Mouse (Mus musculus) MEL (cell line): Measurements from ENCODE around the gene Bco1. TPM values are rescaled to one million over a fixed set of nuclear protein-coding genes. Genes with fewer than 3 reads are reported as not detected.

Experiments
- DNase-seq: peaks from one replicate; pipeline ENCODE4 v3.0.0; 2011; ENCODE audit warnings: low read depth, low spot score
- H3K27ac ChIP-seq: 2 replicates; pipeline ENCODE4 v1.5.1; 2012; ENCODE audit warnings: low read depth, mild to moderate bottlenecking, control low read depth, low read length, moderate library complexity; ENCODE audit not compliant: control insufficient read depth
- H3K27me3 ChIP-seq, 2 experiments: fragments of 150-350 bp in 1 of 2; sonication (generic) in 1 of 2; 2 replicates each; pipeline ENCODE4 v1.6.1; 2012; ENCODE audit warnings: low read length in 2 of 2, mild to moderate bottlenecking in 2 of 2, improper control_type of control experiment in 1 of 2, moderate library complexity in 1 of 2; ENCODE audit not compliant: insufficient read depth in 2 of 2, control insufficient read depth in 1 of 2
- H3K36me3 ChIP-seq, 2 experiments: 2 replicates each; pipeline ENCODE4 v1.6.1; 2012 to 2014; ENCODE audit warnings: low read length in 2 of 2, improper control_type of control experiment in 1 of 2, inconsistent platforms in 1 of 2, mild to moderate bottlenecking in 1 of 2; ENCODE audit not compliant: insufficient read depth in 2 of 2, control insufficient read depth in 1 of 2
- H3K4me1 ChIP-seq, 2 experiments: fragments of 150-350 bp in 1 of 2; sonication (generic) in 1 of 2; 2 replicates each; pipeline ENCODE4 v1.6.1; 2012; ENCODE audit warnings: low read length in 2 of 2, improper control_type of control experiment in 1 of 2, mild to moderate bottlenecking in 1 of 2; ENCODE audit not compliant: insufficient read depth in 2 of 2, control insufficient read depth in 1 of 2
- H3K4me3 ChIP-seq, 2 experiments: fragments of 150-350 bp in 1 of 2; sonication (generic) in 1 of 2; 2 replicates each; pipeline ENCODE4 v1.5.1; 2012; ENCODE audit warnings: low read depth in 2 of 2, low read length in 2 of 2, mild to moderate bottlenecking in 2 of 2, moderate library complexity in 2 of 2, control low read depth in 1 of 2, improper control_type of control experiment in 1 of 2; ENCODE audit not compliant: control insufficient read depth in 1 of 2, insufficient read depth in 1 of 2
- H3K79me2 ChIP-seq: 2 replicates; pipeline ENCODE4 v1.6.1; 2012; ENCODE audit warnings: mild to moderate bottlenecking, low read length, moderate library complexity; ENCODE audit not compliant: control insufficient read depth, poor library complexity, insufficient read depth
- H3K9ac ChIP-seq: 2 replicates; pipeline ENCODE4 v1.6.1; 2012; ENCODE audit warnings: low read depth, mild to moderate bottlenecking, control low read depth, low read length, moderate library complexity; ENCODE audit not compliant: control insufficient read depth, poor library complexity, severe bottlenecking
- H3K9me3 ChIP-seq: fragments of 150-350 bp; sonication (generic); replicated peaks from 2 replicates; pipeline ENCODE4 v1.6.1; 2012; ENCODE audit warnings: mild to moderate bottlenecking, low read length, improper control_type of control experiment, moderate library complexity; ENCODE audit not compliant: insufficient read depth
- BHLHE40 ChIP-seq: IDR thresholded peaks from 2 replicates; pipeline ENCODE4 v1.6.1; 2012; ENCODE audit warnings: low read depth, mild to moderate bottlenecking, inconsistent platforms, low read length, improper control_type of control experiment, borderline replicate concordance
- CHD2 ChIP-seq: IDR thresholded peaks from 2 replicates; pipeline ENCODE4 v1.6.1; 2011; ENCODE audit warnings: low read length, improper control_type of control experiment
- CTCF ChIP-seq, 3 experiments: IDR thresholded peaks in 2 of 3; conservative IDR thresholded peaks in 1 of 3; 2 replicates each; pipeline ENCODE4 v1.5.1; 2011 to 2012; ENCODE audit warnings: low read length in 3 of 3, low read depth in 2 of 3, mild to moderate bottlenecking in 2 of 3, improper control_type of control experiment in 1 of 3, inconsistent platforms in 1 of 3, mixed read lengths in 1 of 3, moderate library complexity in 1 of 3; ENCODE audit not compliant: control insufficient read depth in 1 of 3, insufficient read depth in 1 of 3, poor library complexity in 1 of 3, severe bottlenecking in 1 of 3
- EP300 ChIP-seq, 2 experiments: IDR thresholded peaks; 2 replicates each; pipeline ENCODE4 v1.6.1; 2011; ENCODE audit warnings: improper control_type of control experiment in 2 of 2, low read length in 2 of 2, low read depth in 1 of 2, mild to moderate bottlenecking in 1 of 2
- ETS1 ChIP-seq: IDR thresholded peaks from 2 replicates; pipeline ENCODE4 v1.6.1; 2012; ENCODE audit warnings: low read depth, mild to moderate bottlenecking, inconsistent platforms, low read length, improper control_type of control experiment, moderate library complexity
- GATA1 ChIP-seq: IDR thresholded peaks from 2 replicates; pipeline ENCODE4 v1.6.1; 2011; ENCODE audit warnings: low read depth, low read length, improper control_type of control experiment
- JUND ChIP-seq: IDR thresholded peaks from 2 replicates; pipeline ENCODE4 v1.6.1; 2011; ENCODE audit warnings: low read depth, mild to moderate bottlenecking, improper control_type of control experiment, low read length
- MAX ChIP-seq: IDR thresholded peaks from 2 replicates; pipeline ENCODE4 v1.6.1; 2011; ENCODE audit warnings: low read length, improper control_type of control experiment
- MEF2A ChIP-seq: IDR thresholded peaks from 2 replicates; pipeline ENCODE4 v1.6.1; 2014; ENCODE audit warnings: low read depth, mild to moderate bottlenecking, inconsistent platforms, low read length, improper control_type of control experiment; ENCODE audit not compliant: poor library complexity, insufficient replicate concordance, severe bottlenecking; ENCODE audit errors: extremely low read depth
- MXI1 ChIP-seq: IDR thresholded peaks from 2 replicates; pipeline ENCODE4 v1.6.1; 2011; ENCODE audit warnings: mild to moderate bottlenecking, low read depth, low read length, improper control_type of control experiment
- MYB ChIP-seq: IDR thresholded peaks from 2 replicates; pipeline ENCODE4 v1.6.1; 2011; ENCODE audit warnings: mild to moderate bottlenecking, low read depth, low read length, improper control_type of control experiment
- RCOR1 ChIP-seq: IDR thresholded peaks from 2 replicates; pipeline ENCODE4 v1.6.1; 2012; ENCODE audit warnings: low read depth, mild to moderate bottlenecking, inconsistent platforms, low read length, improper control_type of control experiment
- SIN3A ChIP-seq: IDR thresholded peaks from 2 replicates; pipeline ENCODE4 v1.6.1; 2012; ENCODE audit warnings: low read length, improper control_type of control experiment, inconsistent platforms
- SMC3 ChIP-seq: IDR thresholded peaks from 2 replicates; pipeline ENCODE4 v1.6.1; 2011; ENCODE audit warnings: low read depth, low read length, improper control_type of control experiment
- TBP ChIP-seq: IDR thresholded peaks from 2 replicates; pipeline ENCODE4 v1.8.0; 2011; ENCODE audit warnings: low read depth, low read length, improper control_type of control experiment
- TCF12 ChIP-seq: IDR thresholded peaks from 2 replicates; pipeline ENCODE4 v1.6.1; 2014; ENCODE audit warnings: low read depth, mild to moderate bottlenecking, inconsistent platforms, low read length, improper control_type of control experiment, moderate library complexity
- UBTF ChIP-seq: IDR thresholded peaks from 2 replicates; pipeline ENCODE4 v1.6.1; 2012; ENCODE audit warnings: low read depth, mild to moderate bottlenecking, inconsistent platforms, low read length, improper control_type of control experiment, moderate library complexity, borderline replicate concordance; ENCODE audit not compliant: insufficient read depth
- USF2 ChIP-seq, 2 experiments: IDR thresholded peaks; 2 replicates each; pipeline ENCODE4 v1.6.1; 2011 to 2012; ENCODE audit warnings: improper control_type of control experiment in 2 of 2, low read length in 2 of 2, borderline replicate concordance in 1 of 2, inconsistent platforms in 1 of 2, low read depth in 1 of 2, mild to moderate bottlenecking in 1 of 2; ENCODE audit not compliant: insufficient read depth in 1 of 2
- ZKSCAN1 ChIP-seq: IDR thresholded peaks from 2 replicates; pipeline ENCODE4 v1.6.1; 2012; ENCODE audit warnings: low read depth, mild to moderate bottlenecking, inconsistent platforms, low read length, improper control_type of control experiment, moderate library complexity
- ZMIZ1 ChIP-seq: IDR thresholded peaks from 2 replicates; pipeline ENCODE4 v1.6.1; 2012; ENCODE audit warnings: low read depth, mild to moderate bottlenecking, inconsistent platforms, low read length, improper control_type of control experiment, moderate library complexity
- ZNF384 ChIP-seq: IDR thresholded peaks from 2 replicates; pipeline ENCODE4 v1.6.1; 2012; ENCODE audit warnings: low read depth, mild to moderate bottlenecking, inconsistent platforms, low read length, improper control_type of control experiment
- polyA plus RNA-seq, 2 experiments: library from polyadenylated mRNA; stranded (reverse) in 1 of 2; unstranded in 1 of 2; fragments of >175 nt in 1 of 2; fragments of >200 nt in 1 of 2; gene quantifications; 2 replicates each; pipeline versions ENCODE4 v1.2.1 to v1.2.4; 2012; ENCODE audit warnings: low replicate concordance in 2 of 2, low read depth in 1 of 2; ENCODE audit not compliant: insufficient read length in 2 of 2, insufficient read depth in 1 of 2, missing spikeins in 1 of 2
- total RNA-seq: library from RNA; depleted of rRNA; stranded (reverse); fragments of 300-350 nt; gene quantifications from 2 replicates; pipeline ENCODE4 v1.2.3, GENCODE M21; 2012

The Bco1 gene
- total and polyA plus RNA-seq, 3 experiments, result 0.70 to 1.2 TPM; not detected in 1

GRCm38 (mm10) chr8:117172904-117173303 lies 77.2 kb downstream of the Bco1 start:
- Histone ChIP-seq H3K4me3 (no peak overlapping the region), H3K36me3 (peaks cover 0 to 9% of the 10 kb centered on the region in 2 experiments; a peak in 3 of 4 replicates)
- peak in 2 of 3 experiments; percentile 32 to 38; a peak in 3 of 6 replicates for TF ChIP-seq CTCF (IDR thresholded peaks at IDR 0.05 in 2 of 3, conservative IDR thresholded peaks at IDR 0.05 in 1 of 3; ENCODE audit: control insufficient read depth in 1 of 3, insufficient read depth in 1 of 3, low read depth in 2 of 3, low read length in 3 of 3, poor library complexity in 1 of 3, severe bottlenecking in 1 of 3)
- TF ChIP-seq EP300 (IDR thresholded peaks at IDR 0.05; ENCODE audit: low read depth in 1 of 2, low read length in 2 of 2), result peak in 1 of 2 experiments; percentile 34; a peak in 2 of 4 replicates
- no peak for TF ChIP-seq TCF12
- TF ChIP-seq SIN3A, result 0 out of 2 replicates have a peak, but pooled peaks have one; percentile 24
- TF ChIP-seq CHD2, result no peak
- TF ChIP-seq MEF2A, result no peak
- peak; percentile 67 for TF ChIP-seq GATA1
- no peak for TF ChIP-seq TBP
- 0 out of 2 replicates have a peak, but pooled peaks have one; percentile 15 for TF ChIP-seq ETS1
- TF ChIP-seq MYB, result no peak
- TF ChIP-seq SMC3, result peak; percentile 51
- peak; percentile 33; the same call in 1 of the 2 replicates for TF ChIP-seq MXI1
- peak; percentile 93 for TF ChIP-seq ZNF384
- TF ChIP-seq UBTF, result no peak

GRCm38 (mm10) chr8:117173690-117174089 lies 78.0 kb downstream of the Bco1 start:
- no peak overlapping the region for H3K4me3 ChIP-seq
- no peaks in the 10 kb centered on the region for H3K9me3 ChIP-seq
- no peak overlapping the region for H3K9ac ChIP-seq
- peaks cover 2 to 12% of the 10 kb centered on the region in 2 experiments; a peak in 3 of 4 replicates for H3K4me1 ChIP-seq
- peaks cover 0 to 9% of the 10 kb centered on the region in 2 experiments; a peak in 3 of 4 replicates for H3K36me3 ChIP-seq
- H3K79me2 ChIP-seq, result no peaks in the 10 kb centered on the region
- no peaks in the 10 kb centered on the region for H3K27me3 ChIP-seq
- H3K27ac ChIP-seq, result no peak overlapping the region
- TF ChIP-seq RCOR1 (no peak), BHLHE40 (no peak), ZMIZ1 (no peak), USF2 (IDR thresholded peaks at IDR 0.05; ENCODE audit: borderline replicate concordance in 1 of 2, insufficient read depth in 1 of 2, low read depth in 1 of 2, low read length in 2 of 2) (no peak), ETS1 (no peak), CTCF (IDR thresholded peaks at IDR 0.05 in 2 of 3, conservative IDR thresholded peaks at IDR 0.05 in 1 of 3; ENCODE audit: control insufficient read depth in 1 of 3, insufficient read depth in 1 of 3, low read depth in 2 of 3, low read length in 3 of 3, poor library complexity in 1 of 3, severe bottlenecking in 1 of 3) (no peak), UBTF (no peak), MAX (no peak), TCF12 (no peak), MYB (no peak), JUND (no peak), ZKSCAN1 (no peak)
- TF ChIP-seq, all 39 proteins: peak for 0
- DNase-seq, result peak; percentile 25

More at GRCm38 (mm10) chr8:117172904-117173303, 77.2 kb downstream of the Bco1 start:
- Histone ChIP-seq H3K27ac (no peak overlapping the region; the same call in 1 of the 2 replicates), H3K9ac (peak overlapping the region; percentile 14; the same call in 1 of the 2 replicates), H3K27me3 (no peaks in the 10 kb centered on the region), H3K9me3 (no peaks in the 10 kb centered on the region), H3K4me1 (peaks cover 2 to 12% of the 10 kb centered on the region in 2 experiments; a peak in 3 of 4 replicates), H3K79me2 (no peaks in the 10 kb centered on the region)
- DNase-seq, result peak; percentile 76
